Mouse (Mus musculus) frontal cortex, postnatal 14 days (tissue): ENCODE data around the gene Pde1b.
A peak's percentile ranks its signal among the peaks of the same experiment; 100 is the strongest.

Source experiments
- DNase-seq, 2 experiments: peaks; one replicate each; pipeline ENCODE4 v3.0.0; 2022; ENCODE audit warnings: low spot score in 2 of 2

The Pde1b gene

DNA sequence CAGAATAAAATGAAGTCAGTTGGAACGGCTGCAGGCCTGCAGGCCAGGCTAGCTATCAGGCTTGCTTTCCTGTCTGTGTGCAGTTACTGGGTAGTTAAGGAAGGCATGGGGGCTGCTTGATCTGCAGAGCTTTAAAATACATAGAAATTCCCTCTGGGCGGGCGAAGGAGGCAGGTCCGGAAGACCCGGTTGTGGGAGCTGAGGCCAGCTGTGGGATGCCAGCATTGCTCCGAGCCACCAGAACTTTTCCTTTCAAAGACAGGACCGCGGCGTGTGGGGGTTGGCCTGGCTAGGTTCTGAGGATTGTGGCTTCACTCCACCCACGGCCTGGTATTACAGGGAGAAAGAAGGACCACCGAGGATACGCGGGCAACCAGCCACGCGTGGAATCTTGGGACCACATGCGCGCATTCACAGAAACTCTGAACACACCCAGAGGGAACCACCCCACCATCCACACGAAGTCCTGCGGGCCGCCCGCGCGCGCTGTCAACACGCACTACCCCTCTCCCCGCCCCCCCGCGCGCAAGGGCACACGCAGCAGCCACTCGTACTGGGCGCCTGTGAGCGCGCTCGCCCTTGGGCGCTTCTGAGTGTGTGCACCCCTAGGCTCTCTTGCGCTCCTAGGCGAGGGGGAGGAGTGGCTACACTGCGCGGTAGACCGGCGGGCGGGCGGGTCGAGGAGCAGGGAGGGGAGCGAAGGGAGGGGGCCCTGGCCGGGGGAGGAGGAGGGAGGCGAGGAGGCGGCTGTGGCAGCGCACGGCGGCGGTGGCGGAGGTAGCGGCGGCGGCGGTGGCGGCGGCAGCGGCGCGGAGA is at the start of gene Pde1b:
Pde1b (plus strand) TSS at position 600 of the 816 bp plus-strand sequence.
- no peak for DNase-seq

DNA sequence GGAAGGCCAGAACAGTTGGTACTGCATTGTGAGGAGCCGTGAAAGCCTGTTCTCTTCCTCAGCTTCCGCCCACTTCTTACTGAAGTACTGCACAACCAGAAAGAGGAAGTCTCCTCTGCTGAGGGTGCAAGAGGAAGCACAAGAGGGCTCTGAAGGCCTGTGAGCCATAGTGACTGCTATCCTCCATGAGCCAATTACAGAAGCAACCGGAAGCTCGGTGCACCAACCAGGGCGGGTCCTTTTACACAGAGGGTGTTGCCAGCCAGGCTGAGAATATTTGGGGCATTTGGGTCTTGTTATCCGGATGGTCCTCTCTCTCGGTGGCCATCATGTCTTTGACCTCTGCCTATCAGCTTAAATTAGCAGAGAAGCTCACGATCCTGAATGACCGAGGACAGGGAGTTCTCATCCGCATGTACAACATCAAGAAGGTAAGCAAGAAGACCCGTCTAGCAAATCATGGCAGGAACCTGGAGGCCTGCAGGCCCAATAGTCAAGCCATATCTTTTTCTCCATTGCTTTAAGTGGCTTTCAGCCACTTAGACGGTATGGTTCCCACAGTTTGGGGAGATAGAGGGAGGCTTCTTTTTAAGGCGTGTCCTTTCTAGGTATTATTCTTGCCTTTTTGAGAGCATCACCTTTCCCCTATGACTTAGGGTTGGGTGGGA is 49.1 kb upstream of the Pde1b start, which contains the start of gene Nckap1l:
Nckap1l (plus strand) TSS at position 244 of the 668 bp plus-strand sequence.
- peak in 1 of 2 experiments; percentile 31 for DNase-seq

DNA sequence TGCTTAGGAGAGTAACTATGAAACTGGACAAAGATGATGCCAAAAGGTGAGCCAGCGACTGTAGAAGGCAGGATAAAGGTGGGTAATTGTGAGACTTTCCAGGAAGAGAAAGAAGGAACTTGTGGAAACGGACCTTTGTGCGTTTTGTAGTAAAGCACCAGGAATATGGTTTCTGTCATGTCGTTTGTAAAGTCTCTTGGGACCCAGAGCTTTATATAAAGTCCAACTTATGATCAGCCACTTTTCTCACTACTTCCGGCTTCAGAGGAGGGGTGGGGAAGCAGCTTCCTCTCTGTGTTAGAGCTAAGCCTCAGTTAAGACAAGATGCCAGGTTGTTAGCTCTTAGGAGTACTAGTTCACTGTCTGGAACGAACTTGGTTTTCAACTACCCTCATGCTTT is 48.4 kb upstream of the Pde1b start:
- DNase-seq, result no peak

DNA sequence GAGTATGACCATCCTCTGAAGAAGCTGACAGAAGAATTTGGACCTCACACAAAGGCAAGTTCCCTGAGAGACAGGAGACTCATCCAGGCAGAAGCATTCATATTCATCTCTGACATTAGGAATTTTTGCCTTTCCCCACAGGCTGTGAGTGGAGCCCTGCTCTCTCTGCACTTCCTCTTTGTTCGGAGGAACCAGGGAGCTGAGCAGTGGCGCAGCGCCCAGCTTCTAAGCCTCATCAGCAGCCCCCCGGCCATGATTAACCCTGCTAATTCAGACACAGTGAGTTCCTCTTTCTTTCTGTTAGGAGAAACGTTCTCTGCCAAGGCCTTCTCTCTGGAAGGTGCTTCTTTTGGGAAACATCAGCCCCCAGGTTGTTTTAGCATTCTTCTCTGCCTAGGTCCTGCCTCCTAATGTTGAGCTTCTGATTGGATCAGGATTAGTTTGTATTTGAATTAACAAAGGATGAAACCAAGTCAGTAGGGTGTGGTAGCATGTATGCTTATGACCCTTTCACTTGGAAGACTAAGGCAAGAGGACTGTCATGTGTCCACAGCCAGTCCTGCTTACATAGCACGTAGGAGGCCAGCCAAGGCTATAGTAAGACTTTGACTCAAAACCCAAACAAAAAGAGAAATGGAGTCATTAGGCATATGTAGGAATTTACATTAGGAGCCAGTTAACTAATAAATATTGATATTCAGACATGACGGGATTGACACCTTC is 40.1 kb upstream of the Pde1b start:
- DNase-seq, result no peak

DNA sequence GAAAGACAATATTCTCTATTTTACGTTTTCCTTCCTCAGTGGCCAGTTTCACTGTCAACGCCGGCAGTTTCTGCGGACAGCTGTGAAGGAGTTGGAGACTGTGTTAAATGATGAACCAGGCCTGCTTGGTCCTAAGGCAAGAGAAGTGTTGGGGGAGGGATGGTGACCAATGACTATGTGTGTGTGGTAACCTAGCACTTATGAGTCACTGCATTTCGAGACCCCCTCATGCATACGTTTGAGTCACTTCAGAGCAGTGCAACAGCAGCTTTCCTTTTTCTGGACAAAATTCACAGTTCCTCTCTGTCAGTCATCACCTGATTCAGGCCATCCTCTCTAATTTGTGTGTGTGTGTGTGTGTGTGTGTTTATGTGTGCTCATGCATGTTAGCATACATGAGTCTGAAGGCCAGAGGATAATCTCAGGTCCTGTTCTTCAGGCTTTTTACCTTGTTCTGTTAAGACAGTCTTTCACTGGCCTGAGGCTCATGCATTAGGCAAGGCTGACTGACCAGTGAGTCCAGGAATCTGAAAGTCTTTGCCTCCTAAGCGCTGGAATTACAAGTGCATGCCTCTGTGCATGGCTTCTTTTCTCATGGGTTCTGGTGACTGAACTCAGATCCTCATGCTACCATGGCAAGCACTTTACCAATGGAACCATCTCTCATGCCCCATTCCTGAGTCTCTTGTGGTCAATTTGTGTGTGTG is 31.2 kb upstream of the Pde1b start:
- DNase-seq, result no peak

- no peak for DNase-seq
Measured at GRCm38 (mm10) chr15:103472265-103472664, 30.6 kb upstream of the Pde1b start.

DNA sequence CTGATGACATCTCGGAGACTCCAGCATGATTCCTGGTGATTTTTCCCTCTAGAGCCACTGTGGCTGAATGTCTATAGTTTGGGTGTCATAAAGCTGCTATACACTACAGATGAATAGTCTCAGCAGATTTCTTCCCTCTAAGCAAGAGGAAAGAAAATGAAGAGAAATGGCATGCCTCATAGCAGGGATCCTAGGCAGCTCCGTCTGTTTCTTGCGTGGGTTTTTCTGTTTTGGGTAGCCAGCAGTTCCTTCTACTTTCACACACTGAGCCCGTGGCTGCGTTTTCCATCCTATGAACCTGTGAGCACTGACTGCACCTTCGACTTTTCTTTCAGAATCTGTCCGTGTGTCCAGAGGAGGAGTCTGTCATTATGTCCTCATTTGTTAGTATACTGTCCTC is 29.7 kb upstream of the Pde1b start:
- DNase-seq, result no peak

- DNase-seq, result no peak
Measured at GRCm38 (mm10) chr15:103473769-103474168, 29.1 kb upstream of the Pde1b start.

DNA sequence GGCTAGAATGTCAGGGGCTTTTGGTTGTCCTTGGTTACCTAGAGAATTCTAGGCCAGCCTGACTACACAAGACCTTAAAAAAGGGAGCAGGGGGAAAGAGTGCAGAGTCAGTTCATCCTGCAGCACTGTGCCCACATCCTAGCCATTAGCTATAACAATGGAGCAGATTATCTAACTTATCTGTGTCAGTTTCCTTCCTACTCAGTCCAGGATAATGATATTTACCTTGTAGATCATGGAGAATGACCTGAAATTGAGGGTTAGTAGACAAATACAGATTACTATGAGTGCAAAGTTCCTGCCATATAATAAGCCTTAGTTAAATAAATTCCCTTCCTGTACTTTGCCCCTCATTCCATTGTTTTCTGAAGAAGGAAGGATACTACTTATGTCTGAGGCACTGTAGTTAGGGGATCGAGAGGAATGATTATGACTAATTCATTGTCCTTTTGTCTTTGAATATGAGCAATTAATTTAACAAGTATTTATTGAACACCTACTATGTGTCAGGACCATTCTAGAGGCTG is 23.7 kb upstream of the Pde1b start:
- DNase-seq, result no peak

DNA sequence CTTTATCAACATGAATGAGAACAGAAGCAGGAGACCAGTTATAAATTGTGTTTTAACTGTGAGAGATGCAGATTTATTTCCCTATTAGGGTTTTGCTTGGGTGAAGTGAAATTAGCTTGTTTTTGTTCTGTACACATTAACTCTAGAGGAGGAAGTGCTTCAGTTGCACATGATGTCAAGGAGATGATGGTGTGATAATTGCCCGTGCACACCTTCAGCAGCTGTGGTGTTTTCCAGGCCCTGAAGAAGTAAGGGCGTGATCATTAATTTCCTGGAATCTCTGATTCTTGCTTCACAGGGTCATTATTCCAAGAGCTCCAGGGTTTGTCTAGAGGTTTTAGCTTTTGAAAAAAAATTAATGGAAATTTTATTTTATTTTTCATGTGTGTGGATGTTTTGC is 22.7 kb upstream of the Pde1b start:
- no peak for DNase-seq

GRCm38 (mm10) chr15:103482488-103482887 is 20.3 kb upstream of the Pde1b start:
- no peak for DNase-seq

DNA sequence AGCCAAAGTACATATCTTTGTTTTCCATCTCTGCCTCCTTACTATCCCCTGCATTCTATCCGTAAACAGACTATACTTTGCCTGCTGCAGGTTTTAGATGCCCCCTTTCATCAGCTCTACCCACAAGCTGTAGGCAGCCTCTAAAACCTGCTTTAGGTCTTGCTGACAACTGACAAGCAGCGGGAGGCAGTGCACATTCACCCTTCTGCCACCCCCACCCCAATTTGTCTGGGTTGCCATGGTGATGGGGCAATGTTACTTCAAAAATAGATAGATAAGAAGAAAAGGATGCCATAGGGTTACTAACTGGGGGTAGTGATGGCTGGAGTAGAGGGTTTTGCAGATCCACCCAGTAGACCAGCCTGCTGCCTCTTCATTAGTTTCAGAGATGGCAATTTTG is 18.3 kb upstream of the Pde1b start:
- peak in 1 of 2 experiments; percentile 34 for DNase-seq

- no peak for DNase-seq
Measured at GRCm38 (mm10) chr15:103485106-103485505, 17.7 kb upstream of the Pde1b start.

DNA sequence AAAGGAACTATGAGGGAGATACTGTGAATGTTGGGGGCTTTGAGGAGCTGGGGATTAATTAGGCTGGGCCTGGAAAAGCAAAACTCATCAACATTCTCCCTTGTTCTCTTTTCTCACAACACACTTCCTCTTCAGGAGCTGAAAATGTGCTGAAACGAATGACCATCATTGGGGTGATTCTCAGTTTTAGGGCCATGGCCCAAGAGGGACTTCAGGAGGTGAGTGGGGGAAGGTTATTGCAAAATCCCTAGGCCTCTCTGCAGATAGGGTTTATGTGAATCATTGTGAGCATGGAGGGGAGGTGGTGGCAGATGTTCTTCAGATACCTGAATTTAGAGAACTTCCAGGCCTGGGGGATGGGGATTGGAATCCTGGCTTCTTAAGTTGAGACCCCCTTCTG is 16.2 kb upstream of the Pde1b start:
- DNase-seq, result no peak

DNA sequence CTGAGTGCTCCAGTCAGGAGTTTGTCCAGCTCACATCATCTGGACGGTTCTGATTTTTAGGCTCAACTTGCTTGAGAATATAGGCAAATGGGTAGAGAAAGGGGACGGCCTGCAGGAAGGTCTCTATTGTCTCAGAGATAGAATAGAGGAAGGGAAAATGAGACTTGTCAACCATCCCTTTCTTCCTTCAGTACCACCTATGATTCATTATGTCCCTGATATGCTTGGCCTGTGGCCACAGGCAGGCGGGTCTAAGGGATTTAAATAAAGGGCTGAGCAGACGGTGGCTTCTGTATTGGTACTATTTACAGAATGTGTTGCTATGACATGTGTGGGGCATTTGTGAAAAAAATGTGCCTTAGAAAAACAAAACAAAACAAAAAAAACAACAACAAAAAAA is 14.5 kb upstream of the Pde1b start:
- no peak for DNase-seq

- no peak for DNase-seq
Measured at GRCm38 (mm10) chr15:103496204-103497140, 6.4 kb upstream of the Pde1b start.

GRCm38 (mm10) chr15:103498157-103498556 is 4.7 kb upstream of the Pde1b start:
- no peak for DNase-seq

GRCm38 (mm10) chr15:103500723-103501122 is 2.1 kb upstream of the Pde1b start:
- no peak for DNase-seq

GRCm38 (mm10) chr15:103501186-103501585 is 1.6 kb upstream of the Pde1b start:
- DNase-seq, result no peak

DNA sequence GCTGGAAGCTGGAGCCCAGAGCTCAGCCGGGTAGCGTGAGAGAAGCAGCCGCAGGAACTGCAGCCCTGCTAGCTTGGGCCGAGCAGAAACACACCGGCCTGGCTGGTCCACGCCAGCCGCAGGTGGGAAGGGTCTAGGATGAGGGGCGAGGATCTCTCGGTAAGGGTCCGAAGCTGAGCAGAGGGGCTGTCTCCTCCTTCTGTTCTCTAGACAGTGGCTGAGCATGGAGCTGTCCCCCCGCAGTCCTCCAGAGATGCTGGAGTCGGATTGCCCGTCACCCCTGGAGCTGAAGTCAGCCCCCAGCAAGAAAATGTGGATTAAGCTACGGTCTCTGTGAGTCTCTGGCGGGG is 392 bp downstream of the Pde1b start:
- DNase-seq, result no peak

DNA sequence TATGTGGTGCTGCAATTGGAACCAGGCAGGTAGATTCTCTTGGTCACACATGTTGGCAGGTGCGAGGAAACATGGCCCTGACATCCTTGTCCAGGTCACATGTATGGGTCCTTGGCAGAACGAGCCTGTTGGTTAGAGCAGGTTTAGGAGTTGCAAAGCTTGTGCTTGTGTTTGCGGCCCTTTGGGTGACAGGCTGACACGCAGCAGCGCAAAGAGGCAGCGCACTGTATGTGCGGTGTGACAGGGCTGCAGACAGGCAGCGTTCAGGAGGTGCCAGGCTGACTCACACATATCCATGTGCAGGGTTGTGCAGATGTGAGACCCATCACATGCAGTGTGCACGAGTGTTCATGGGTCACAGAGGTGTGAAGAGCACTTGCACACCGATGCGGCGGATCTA is 826 bp downstream of the Pde1b start:
- DNase-seq, result no peak
